Mouse (Mus musculus) kidney, adult 2 months (tissue): Measurements from ENCODE around the gene Prkn. TPM values are rescaled to one million over a fixed set of nuclear protein-coding genes. Genes with fewer than 3 reads are reported as not detected.

Experiments
- DNase-seq: peaks from one replicate; pipeline ENCODE4 v3.0.0; 2021
- H3K27ac ChIP-seq: fragments of 200-500 bp; 2 replicates; pipeline ENCODE4 v1.5.1; 2012; ENCODE audit warnings: low read depth, low read length, control low read depth, inconsistent platforms; ENCODE audit not compliant: insufficient read depth
- H3K27me3 ChIP-seq: fragments of 200-500 bp; replicated peaks from 2 replicates; pipeline ENCODE4 v1.6.1; 2012; ENCODE audit warnings: mild to moderate bottlenecking, moderate library complexity, low read length, inconsistent platforms; ENCODE audit not compliant: control insufficient read depth, insufficient read depth
- H3K36me3 ChIP-seq: fragments of 200-500 bp; 2 replicates; pipeline ENCODE4 v1.6.1; 2012; ENCODE audit warnings: mild to moderate bottlenecking, moderate library complexity, low read length, inconsistent platforms; ENCODE audit not compliant: control insufficient read depth, insufficient read depth
- H3K4me1 ChIP-seq: fragments of 200-500 bp; 2 replicates; pipeline ENCODE4 v1.6.1; 2011; ENCODE audit warnings: low read length; ENCODE audit not compliant: control insufficient read depth, insufficient read depth
- H3K4me3 ChIP-seq: fragments of 200-500 bp; 2 replicates; pipeline ENCODE4 v1.5.1; 2011; ENCODE audit warnings: mild to moderate bottlenecking, low read depth, low read length, control low read depth; ENCODE audit not compliant: insufficient read depth
- CTCF ChIP-seq: fragments of 200-500 bp; conservative IDR thresholded peaks from 2 replicates; pipeline ENCODE4 v1.5.1; 2011; ENCODE audit warnings: low read depth, mild to moderate bottlenecking, control low read depth, low read length, moderate library complexity, mixed read lengths; ENCODE audit not compliant: insufficient read depth, insufficient read length
- POLR2A ChIP-seq: fragments of 200-500 bp; IDR thresholded peaks from one replicate; pipeline ENCODE4 v1.6.1; 2011; ENCODE audit warnings: low read depth, low read length, control low read depth
- WGBS: fragments of 180-500 bp; shearing (Covaris S2); methylation state at CpG from one replicate; pipeline ENCODE4 v1.1.7; 2018; 5-methylcytosine and 5-hydroxymethylcytosine counted together
- polyA plus RNA-seq: library from polyadenylated mRNA; depleted of rRNA; stranded (reverse); fragments of >200 nt; gene quantifications from 2 replicates; pipeline ENCODE4 v1.2.3, GENCODE M21; 2012

Prkn gene
- polyA plus RNA-seq, 1 experiment = 6.1 TPM

- H3K4me3 ChIP-seq = no peak overlapping the region
- H3K4me1 ChIP-seq = no peaks in the 10 kb centered on the region
- no peaks in the 10 kb centered on the region for H3K36me3 ChIP-seq
- 81% methylated on average over 8 of the region's 8 CpGs for WGBS
- no peak for TF ChIP-seq POLR2A
- no peak for TF ChIP-seq CTCF
- H3K27me3 ChIP-seq = no peaks in the 10 kb centered on the region
- DNase-seq = no peak
- no peak overlapping the region for H3K27ac ChIP-seq
Measured at GRCm38 (mm10) chr17:11910668-11911398, 1070.6 kb downstream of the Prkn start.

GRCm38 (mm10) chr17:11912136-11912535 is 1072.0 kb downstream of the Prkn start:
- Histone ChIP-seq H3K27ac (no peak overlapping the region), H3K4me1 (no peaks in the 10 kb centered on the region), H3K4me3 (no peak overlapping the region), H3K27me3 (no peaks in the 10 kb centered on the region), H3K36me3 (no peaks in the 10 kb centered on the region)
- WGBS = 82% methylated on average over 4 of the region's 4 CpGs
- no peak for DNase-seq
- TF ChIP-seq CTCF (no peak), POLR2A (no peak)

DNA sequence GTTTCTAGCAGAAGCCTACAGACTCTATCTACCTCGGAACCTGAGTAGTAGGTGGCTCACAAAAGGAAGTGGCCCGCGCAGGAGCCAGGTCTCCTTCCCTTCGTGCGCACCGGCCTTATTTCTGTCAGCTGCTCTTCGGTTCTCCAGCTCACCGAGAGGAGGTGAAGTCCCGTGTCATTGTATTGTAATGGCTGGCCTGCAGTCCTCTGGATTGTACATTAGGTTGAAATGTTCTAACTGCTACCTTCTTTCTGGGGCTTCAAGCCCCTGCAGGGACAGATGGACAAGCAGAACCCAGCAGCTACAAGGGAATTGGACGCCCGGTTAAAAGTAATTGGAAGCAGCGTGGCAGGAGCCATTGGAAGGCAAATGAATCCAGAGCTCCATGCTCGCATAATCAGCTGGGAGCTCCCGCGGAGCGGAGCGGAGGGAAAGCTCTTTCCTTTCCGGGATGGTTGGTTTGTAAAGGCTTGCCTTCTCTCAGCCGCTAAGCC is 1072.7 kb downstream of the Prkn start:
- peak; percentile 18 for DNase-seq
- H3K4me3 ChIP-seq = 0 out of 2 replicates have a peak overlapping the region, but pooled peaks have one; percentile 15
- no peak overlapping the region for H3K27ac ChIP-seq
- TF ChIP-seq CTCF = no peak
- TF ChIP-seq POLR2A = no peak
- WGBS = 5% methylated on average over 19 of the region's 19 CpGs
- H3K36me3 ChIP-seq = no peaks in the 10 kb centered on the region
- no peaks in the 10 kb centered on the region for H3K27me3 ChIP-seq
- no peaks in the 10 kb centered on the region for H3K4me1 ChIP-seq

- H3K36me3 ChIP-seq = no peaks in the 10 kb centered on the region
- TF ChIP-seq CTCF (no peak), POLR2A (no peak)
- DNase-seq = no peak
- no peaks in the 10 kb centered on the region for H3K4me1 ChIP-seq
- H3K27me3 ChIP-seq = no peaks in the 10 kb centered on the region
- H3K27ac ChIP-seq = no peak overlapping the region
- no peak overlapping the region for H3K4me3 ChIP-seq
- 30% methylated on average over 8 of the region's 8 CpGs for WGBS
Measured at GRCm38 (mm10) chr17:11913620-11914019, 1073.4 kb downstream of the Prkn start.

- 86% methylated on average over 5 of the region's 5 CpGs for WGBS
- H3K27ac ChIP-seq = no peak overlapping the region
- no peak overlapping the region for H3K4me3 ChIP-seq
- no peaks in the 10 kb centered on the region for H3K4me1 ChIP-seq
- no peak for TF ChIP-seq CTCF
- TF ChIP-seq POLR2A = no peak
- no peak for DNase-seq
- no peaks in the 10 kb centered on the region for H3K27me3 ChIP-seq
- H3K36me3 ChIP-seq = no peaks in the 10 kb centered on the region
Measured at GRCm38 (mm10) chr17:11914451-11914850, 1074.3 kb downstream of the Prkn start.

- no peaks in the 10 kb centered on the region for H3K27me3 ChIP-seq
- no peaks in the 10 kb centered on the region for H3K4me1 ChIP-seq
- 56% methylated on average over 12 of the region's 12 CpGs for WGBS
- no peak overlapping the region for H3K27ac ChIP-seq
- TF ChIP-seq CTCF (no peak; the same call in 1 of the 2 replicates), POLR2A (no peak)
- no peaks in the 10 kb centered on the region for H3K36me3 ChIP-seq
- H3K4me3 ChIP-seq = no peak overlapping the region
- DNase-seq = peak; percentile 60
Measured at GRCm38 (mm10) chr17:11918123-11918801, 1078.1 kb downstream of the Prkn start.

DNA sequence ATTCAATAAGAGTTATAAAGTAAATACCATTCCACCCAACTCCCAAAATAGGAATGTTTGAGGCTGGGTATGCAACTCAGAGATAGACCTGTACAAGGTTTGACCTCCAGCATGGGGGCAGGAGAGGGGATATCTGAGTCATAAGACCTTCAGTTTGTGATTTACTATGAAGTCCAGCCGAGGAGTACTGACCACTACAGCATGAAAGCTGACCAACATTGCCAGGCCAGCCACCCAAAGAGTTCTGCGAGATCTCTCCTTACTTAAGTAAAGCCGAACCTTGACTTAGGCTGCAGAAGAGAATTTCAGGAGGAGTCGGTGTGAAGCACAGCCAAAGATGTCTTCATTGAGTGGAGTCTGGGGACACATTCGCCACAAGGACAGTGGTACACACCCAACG is 1079.4 kb downstream of the Prkn start:
- WGBS = 82% methylated on average over 6 of the region's 6 CpGs
- H3K36me3 ChIP-seq = no peaks in the 10 kb centered on the region
- TF ChIP-seq POLR2A = no peak
- no peak for TF ChIP-seq CTCF
- H3K4me1 ChIP-seq = no peaks in the 10 kb centered on the region
- H3K27me3 ChIP-seq = no peaks in the 10 kb centered on the region
- no peak overlapping the region for H3K27ac ChIP-seq
- no peak overlapping the region for H3K4me3 ChIP-seq
- DNase-seq = no peak
